In the genomic region with DNA sequence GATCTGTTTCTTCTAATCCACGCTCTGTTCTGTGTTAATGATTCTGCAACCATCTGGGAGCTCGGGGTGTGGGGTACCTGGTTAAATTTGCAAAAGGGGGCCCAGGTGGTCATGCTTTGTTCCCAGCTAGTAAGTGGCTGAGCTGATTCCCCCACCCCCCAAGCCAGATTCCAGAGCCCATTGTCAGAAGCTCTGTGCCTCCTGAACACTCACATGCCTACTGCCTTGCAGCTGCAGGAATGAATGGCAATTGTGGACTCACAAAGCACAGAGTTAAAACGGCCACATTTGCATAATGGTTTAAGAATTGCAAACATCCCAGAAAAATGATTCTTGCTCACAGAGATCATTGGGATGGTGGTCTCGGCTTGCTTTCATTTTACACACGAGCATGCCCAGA, we compare ENCODE assay signal across 20 mouse cellular contexts.
DNase-seq lines count a peak whose midpoint lies in the region; ATAC-seq and TF ChIP-seq lines count a peak whose summit lies in the region.
"Had no signal": no experiment of that assay in that cellular context is flagged by ENCODE, and none has a peak within 500 bp of the region (broad histone marks: within the 10 kb centered on the region; RNA-seq: fewer than 3 reads in every experiment).

No protein-coding gene starts in this region.

- peak overlapping the region; percentile 68 for H3K27ac ChIP-seq in layer of hippocampus, adult 2 months
- no peak overlapping the region for H3K27ac ChIP-seq in forebrain, embryonic 16.5 days (ENCODE audit: low read length)
- H3K27ac ChIP-seq: embryonic facial prominence, embryonic 15.5 days; gastrocnemius, adult 2 months; heart, embryonic 10.5 days; kidney, postnatal 0 days; limb, embryonic 15.5 days; liver, embryonic 15.5 days; macrophage had no signal

- no peak overlapping the region for H3K4me2 ChIP-seq in forebrain, embryonic 16.5 days (ENCODE audit: low read length)
- H3K4me2 ChIP-seq: embryonic facial prominence, embryonic 15.5 days; limb, embryonic 15.5 days; liver, embryonic 15.5 days had no signal

- ATAC-seq in forebrain, embryonic 16.5 days = peak; percentile 61; the same call in 1 of the 2 replicates

- intact Hi-C loops in left cerebral cortex, postnatal 10 days (cut with DNase I) = no loop called here

- H3K4me1 ChIP-seq in forebrain, embryonic 16.5 days (replicated peaks; ENCODE audit: control insufficient read depth, insufficient read depth, low read length) = peaks cover 10% of the 10 kb centered on the region; the same call in 1 of the 2 replicates
- H3K4me1 ChIP-seq: embryonic facial prominence, embryonic 15.5 days; heart, embryonic 10.5 days; liver, embryonic 15.5 days had no signal

- no peak overlapping the region for H3K4me3 ChIP-seq in layer of hippocampus, adult 2 months
- H3K4me3 ChIP-seq in forebrain, embryonic 16.5 days (replicated peaks; ENCODE audit: low read length) = no peak overlapping the region
- H3K4me3 ChIP-seq: embryonic facial prominence, embryonic 15.5 days; gastrocnemius, adult 2 months; heart, embryonic 10.5 days; limb, embryonic 15.5 days; liver, embryonic 15.5 days had no signal

- TF ChIP-seq CTCF in layer of hippocampus, adult 2 months (conservative IDR thresholded peaks at IDR 0.05) = no peak

- DNase-seq in layer of hippocampus, adult 2 months (ENCODE audit: low spot score in 2 of 2) = no peak
- DNase-seq in layer of hippocampus, postnatal 14 days (ENCODE audit: low spot score in 2 of 2) = no peak
- DNase-seq in Muller cell, postnatal 12 days (ENCODE audit: inconsistent ontology term) = peak; percentile 50
- DNase-seq in brain, adult 2 months (ENCODE audit: low read depth, low spot score) = peak; percentile 84
- no peak for DNase-seq in left cerebral cortex, postnatal 10 days (ENCODE audit: extremely low spot score in 1 of 2, low spot score in 2 of 2)
- no peak for DNase-seq in cerebellum, adult 9-10 months
- DNase-seq: adrenal gland, adult 8-10 months; cerebellum, adult 11 months; cerebellum, postnatal 14 days; embryo, embryonic 11 days; gastrocnemius, adult 2 months; kidney, adult 11 months; thymus, postnatal 4 days had no signal

- no peaks in the 10 kb centered on the region for H3K27me3 ChIP-seq in forebrain, embryonic 16.5 days (replicated peaks; ENCODE audit: control insufficient read depth, insufficient read depth, low read length)
- H3K27me3 ChIP-seq: embryonic facial prominence, embryonic 15.5 days; limb, embryonic 15.5 days; liver, embryonic 15.5 days had no signal

- H3K9ac ChIP-seq in forebrain, embryonic 16.5 days (replicated peaks; ENCODE audit: low read depth, low read length) = no peak overlapping the region
- H3K9ac ChIP-seq: embryonic facial prominence, embryonic 15.5 days; limb, embryonic 15.5 days; liver, embryonic 15.5 days had no signal

- no peaks in the 10 kb centered on the region for H3K36me3 ChIP-seq in forebrain, embryonic 16.5 days (ENCODE audit: control insufficient read depth, insufficient read depth)
- H3K36me3 ChIP-seq: embryonic facial prominence, embryonic 15.5 days; heart, embryonic 10.5 days; limb, embryonic 15.5 days; liver, embryonic 15.5 days had no signal

- no peaks in the 10 kb centered on the region for H3K9me3 ChIP-seq in forebrain, embryonic 16.5 days (ENCODE audit: control insufficient read depth, low read length)
- H3K9me3 ChIP-seq: embryonic facial prominence, embryonic 15.5 days; heart, embryonic 10.5 days; limb, embryonic 15.5 days; liver, embryonic 15.5 days had no signal

- 21% methylated on average over 5 of the region's 5 CpGs for WGBS in forebrain, embryonic 16.5 days

Comparison
In these comparisons a context has a peak if more than half of its experiments do, and no peak if none do; other contexts are left out.
1. DNase-seq: peak in Muller cell, postnatal 12 days (single experiment) and brain, adult 2 months (single experiment); none in layer of hippocampus, adult 2 months (0 of 2), layer of hippocampus, postnatal 14 days (0 of 2), left cerebral cortex, postnatal 10 days (0 of 2) and cerebellum, adult 9-10 months (single experiment).